Mouse (Mus musculus) neural tube, embryonic 14.5 days (tissue): ENCODE measurements at regions not wholly inside any gene's neighbourhood (a gene's known extent, or its start where the extent isn't known, plus 50 kb on each side); places are given as distances from the start of the nearest gene placed in this dataset.

Experiments used
- ATAC-seq: fragments of 200-750 bp; cut with Nextera tagmentation; 2 replicates; pipeline ENCODE4 v1.8.0; 2017; ENCODE audit warnings: low read depth, mild to moderate bottlenecking, moderate TSS enrichment, moderate library complexity
- H3K27ac ChIP-seq: fragments of 300-500 bp; sonication (generic); 2 replicates; pipeline ENCODE4 v1.5.1; 2014; ENCODE audit warnings: low read depth, mild to moderate bottlenecking, control low read depth, low read length, moderate library complexity, mixed read lengths
- H3K27me3 ChIP-seq: fragments of 300-500 bp; sonication (generic); 2 replicates; pipeline ENCODE4 v1.6.1; 2014; ENCODE audit warnings: low read length; ENCODE audit not compliant: control insufficient read depth, insufficient read depth
- H3K36me3 ChIP-seq: fragments of 300-500 bp; sonication (generic); 2 replicates; pipeline ENCODE4 v1.6.1; 2014; ENCODE audit warnings: low read length, mixed read lengths; ENCODE audit not compliant: control insufficient read depth, insufficient read depth
- H3K4me1 ChIP-seq: fragments of 300-500 bp; sonication (generic); 2 replicates; pipeline ENCODE4 v1.6.1; 2014; ENCODE audit warnings: low read length; ENCODE audit not compliant: control insufficient read depth, insufficient read depth
- H3K4me2 ChIP-seq: fragments of 300-500 bp; sonication (generic); 2 replicates; pipeline ENCODE4 v1.6.1; 2014; ENCODE audit warnings: mild to moderate bottlenecking, low read depth, low read length, control low read depth
- H3K4me3 ChIP-seq: fragments of 300-500 bp; sonication (generic); 2 replicates; pipeline ENCODE4 v1.5.1; 2014; ENCODE audit warnings: low read depth, low read length, control low read depth, mixed read lengths
- H3K9ac ChIP-seq: fragments of 300-500 bp; sonication (generic); replicated peaks from 2 replicates; pipeline ENCODE4 v1.6.1; 2014; ENCODE audit warnings: low read depth, mild to moderate bottlenecking, control low read depth, low read length, mixed read lengths
- H3K9me3 ChIP-seq: fragments of 300-500 bp; sonication (generic); 2 replicates; pipeline ENCODE4 v1.6.1; 2016; ENCODE audit warnings: low read length; ENCODE audit not compliant: control insufficient read depth
- WGBS: fragments of 180-500 bp; shearing (Covaris S2); extraction: QIAGEN DNeasy Blood & Tissue Kit; methylation state at CpG from one replicate; pipeline ENCODE4 v1.1.7; 2014; 5-methylcytosine and 5-hydroxymethylcytosine counted together

DNA sequence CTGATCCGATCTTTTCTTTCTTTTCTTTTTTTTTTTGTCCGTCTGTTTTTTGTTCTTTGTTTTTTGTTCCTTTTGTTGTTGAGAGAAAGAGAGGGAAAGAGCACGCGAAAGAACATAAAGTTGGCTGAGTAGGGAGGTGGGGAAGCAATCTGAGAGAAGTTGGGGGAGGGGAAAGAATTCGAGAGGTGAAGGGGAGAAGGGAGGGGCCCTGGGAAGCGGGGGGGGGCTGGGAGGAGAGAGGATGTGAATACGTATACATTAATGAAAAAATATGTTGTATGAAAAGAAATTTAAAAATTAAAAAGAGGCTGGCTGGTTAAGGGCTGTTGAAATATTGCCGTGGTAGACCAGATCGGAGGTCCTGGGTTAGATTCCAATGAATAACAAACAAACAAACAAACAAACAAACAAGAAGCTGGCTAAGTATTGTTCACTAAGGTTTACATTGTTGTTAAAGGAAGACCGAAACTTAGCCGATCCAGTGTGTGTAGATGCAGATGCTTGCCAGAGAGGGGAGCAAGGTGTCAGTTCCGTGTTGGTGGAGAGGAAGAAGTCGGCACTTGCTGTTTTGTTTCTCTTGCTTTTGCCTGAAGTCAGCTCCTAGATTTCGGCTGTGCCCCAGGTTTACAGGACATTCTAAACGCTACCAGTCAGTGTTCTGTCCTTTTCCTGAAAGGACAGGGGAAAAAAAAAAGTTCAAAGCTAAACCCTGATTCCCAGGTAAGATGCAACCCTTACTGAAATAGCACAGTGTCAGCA, 129.1 kb upstream of the Tex13c2 start:
- no peak overlapping the region; the same call in 1 of the 2 replicates for H3K9ac ChIP-seq
- H3K27ac ChIP-seq, result peak overlapping the region; percentile 52; the same call in 1 of the 2 replicates
- WGBS, result 23% methylated on average over 15 of the region's 15 CpGs
- ATAC-seq, result peak; percentile 54
- H3K4me1 ChIP-seq, result no peaks in the 10 kb centered on the region
- peak overlapping the region; percentile 16; the same call in 1 of the 2 replicates for H3K4me3 ChIP-seq
- no peaks in the 10 kb centered on the region for H3K9me3 ChIP-seq
- H3K27me3 ChIP-seq, result no peaks in the 10 kb centered on the region
- H3K4me2 ChIP-seq, result peak overlapping the region; percentile 41
- no peaks in the 10 kb centered on the region for H3K36me3 ChIP-seq

DNA sequence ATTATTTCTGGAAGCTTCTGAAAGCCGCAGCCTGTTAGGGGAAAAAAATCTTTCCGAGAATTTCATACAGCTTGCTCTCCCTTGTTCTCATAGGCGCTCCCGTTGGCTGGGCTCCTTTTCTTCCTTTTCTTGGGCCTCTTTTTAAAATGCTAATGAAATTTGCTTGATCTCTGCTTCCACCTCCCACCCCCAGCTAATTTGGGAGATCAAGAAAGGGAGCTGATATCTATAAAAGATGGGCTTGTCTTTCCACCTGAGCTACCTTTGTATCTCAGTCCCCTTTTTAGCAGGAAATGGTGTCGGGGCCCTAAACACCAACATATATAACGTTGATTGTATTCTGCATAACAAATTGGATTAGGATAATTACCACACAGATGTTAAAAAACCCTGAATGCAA, 128.5 kb upstream of the Tex13c2 start:
- peak overlapping the region; percentile 41 for H3K4me2 ChIP-seq
- H3K27me3 ChIP-seq, result no peaks in the 10 kb centered on the region
- H3K4me1 ChIP-seq, result no peaks in the 10 kb centered on the region
- WGBS, result 18% methylated on average over 6 of the region's 6 CpGs
- no peaks in the 10 kb centered on the region for H3K9me3 ChIP-seq
- H3K27ac ChIP-seq, result peak overlapping the region; percentile 52
- no peak overlapping the region; the same call in 1 of the 2 replicates for H3K9ac ChIP-seq
- H3K4me3 ChIP-seq, result no peak overlapping the region
- 0 out of 2 replicates have a peak, but pooled peaks have one; percentile 15 for ATAC-seq
- no peaks in the 10 kb centered on the region for H3K36me3 ChIP-seq

DNA sequence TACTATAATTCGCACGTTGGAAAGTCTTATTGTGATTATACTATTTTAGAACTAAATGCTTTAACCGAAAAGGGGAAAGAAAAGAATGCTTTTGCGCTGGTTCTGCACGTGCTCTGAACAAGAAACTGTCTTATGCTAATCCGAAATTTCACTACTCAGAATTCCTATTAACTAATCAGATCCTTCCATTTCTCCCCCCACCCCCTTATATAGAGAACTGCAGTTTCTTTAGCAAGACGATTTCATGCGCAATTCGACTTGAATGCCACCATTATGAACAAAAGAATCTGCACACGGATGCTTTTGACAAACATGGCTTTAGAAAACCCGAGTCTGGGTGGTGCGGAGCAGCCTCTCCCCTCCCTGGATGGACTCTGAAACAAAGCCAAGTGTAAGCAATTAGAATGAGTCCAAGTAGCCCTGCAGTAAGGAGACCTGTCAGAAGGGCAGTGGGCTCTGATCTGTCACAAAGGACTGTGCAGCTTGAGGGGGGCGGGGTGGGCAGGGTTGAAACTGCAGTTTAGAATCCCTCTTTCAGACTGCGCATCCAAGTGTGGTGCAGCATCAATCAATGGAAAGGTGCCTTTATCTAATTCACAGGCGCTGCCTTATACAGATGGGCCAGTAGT, 128.0 kb upstream of the Tex13c2 start:
- Histone ChIP-seq H3K27me3 (no peaks in the 10 kb centered on the region), H3K4me3 (no peak overlapping the region), H3K36me3 (no peaks in the 10 kb centered on the region), H3K27ac (peak overlapping the region; percentile 60), H3K4me1 (no peaks in the 10 kb centered on the region), H3K4me2 (peak overlapping the region; percentile 41; the same call in 1 of the 2 replicates), H3K9me3 (no peaks in the 10 kb centered on the region), H3K9ac (no peak overlapping the region)
- 17% methylated on average over 15 of the region's 15 CpGs for WGBS
- ATAC-seq, result peak; percentile 90

DNA sequence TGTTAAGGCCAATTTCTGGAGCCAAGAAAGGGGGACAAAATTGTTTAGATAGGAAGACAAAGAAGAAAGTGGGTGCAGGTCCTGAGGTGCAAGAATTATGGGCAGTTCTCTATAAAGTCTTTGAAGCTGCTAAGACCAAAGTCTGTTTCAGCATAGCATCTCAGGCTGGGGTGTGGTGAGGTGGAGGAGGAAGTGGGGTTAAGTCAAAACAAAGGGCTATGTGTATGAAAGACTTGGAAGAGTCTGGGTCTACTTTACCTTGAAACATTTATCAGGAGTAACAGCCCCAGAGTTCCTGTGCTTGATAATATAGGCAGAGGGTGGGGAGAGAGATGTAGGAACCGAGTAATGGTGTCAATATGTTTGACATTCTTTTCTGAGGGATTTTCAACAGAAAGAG, 125.4 kb upstream of the Tex13c2 start:
- H3K4me1 ChIP-seq, result no peaks in the 10 kb centered on the region
- no peak for ATAC-seq
- no peak overlapping the region for H3K4me3 ChIP-seq
- H3K9me3 ChIP-seq, result no peaks in the 10 kb centered on the region
- no peaks in the 10 kb centered on the region for H3K27me3 ChIP-seq
- H3K27ac ChIP-seq, result no peak overlapping the region
- no peak overlapping the region for H3K4me2 ChIP-seq
- H3K36me3 ChIP-seq, result no peaks in the 10 kb centered on the region
- 88% methylated on average over 1 of the region's 1 CpGs for WGBS
- H3K9ac ChIP-seq, result no peak overlapping the region

DNA sequence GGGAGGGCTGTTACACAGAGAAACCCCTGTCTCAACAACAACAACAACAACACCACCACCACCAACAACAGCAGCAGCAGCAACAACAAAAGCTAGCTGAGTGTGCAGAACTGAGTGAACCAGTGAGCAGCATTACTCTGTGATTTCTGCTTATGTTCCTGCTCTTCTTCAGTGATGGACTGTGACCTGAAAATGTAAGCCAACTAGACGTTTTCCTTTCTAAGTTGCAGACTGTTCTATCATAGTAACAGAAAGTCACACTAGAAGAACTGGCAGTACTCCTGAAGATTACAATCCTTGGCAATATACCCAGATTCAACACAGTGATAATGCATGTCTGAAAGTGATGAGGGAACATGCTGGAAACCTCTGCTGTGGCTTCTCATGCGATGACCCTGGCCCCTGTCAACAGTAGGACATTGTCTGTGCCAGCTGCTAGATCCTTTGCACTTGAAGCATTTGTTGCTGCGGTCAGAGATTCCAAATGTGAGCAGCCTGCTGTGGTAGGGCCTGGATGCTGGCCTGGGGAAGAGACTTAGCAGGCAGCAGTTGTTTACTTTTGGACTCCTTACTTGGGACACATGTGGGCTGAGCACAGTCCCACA, 115.6 kb upstream of the Tex13c2 start:
- ATAC-seq, result no peak
- Histone ChIP-seq H3K4me1 (no peaks in the 10 kb centered on the region), H3K4me3 (no peak overlapping the region), H3K9me3 (no peaks in the 10 kb centered on the region), H3K27ac (no peak overlapping the region), H3K9ac (no peak overlapping the region), H3K27me3 (no peaks in the 10 kb centered on the region), H3K4me2 (no peak overlapping the region), H3K36me3 (no peaks in the 10 kb centered on the region)
- WGBS, result 70% methylated on average over 3 of the region's 3 CpGs

DNA sequence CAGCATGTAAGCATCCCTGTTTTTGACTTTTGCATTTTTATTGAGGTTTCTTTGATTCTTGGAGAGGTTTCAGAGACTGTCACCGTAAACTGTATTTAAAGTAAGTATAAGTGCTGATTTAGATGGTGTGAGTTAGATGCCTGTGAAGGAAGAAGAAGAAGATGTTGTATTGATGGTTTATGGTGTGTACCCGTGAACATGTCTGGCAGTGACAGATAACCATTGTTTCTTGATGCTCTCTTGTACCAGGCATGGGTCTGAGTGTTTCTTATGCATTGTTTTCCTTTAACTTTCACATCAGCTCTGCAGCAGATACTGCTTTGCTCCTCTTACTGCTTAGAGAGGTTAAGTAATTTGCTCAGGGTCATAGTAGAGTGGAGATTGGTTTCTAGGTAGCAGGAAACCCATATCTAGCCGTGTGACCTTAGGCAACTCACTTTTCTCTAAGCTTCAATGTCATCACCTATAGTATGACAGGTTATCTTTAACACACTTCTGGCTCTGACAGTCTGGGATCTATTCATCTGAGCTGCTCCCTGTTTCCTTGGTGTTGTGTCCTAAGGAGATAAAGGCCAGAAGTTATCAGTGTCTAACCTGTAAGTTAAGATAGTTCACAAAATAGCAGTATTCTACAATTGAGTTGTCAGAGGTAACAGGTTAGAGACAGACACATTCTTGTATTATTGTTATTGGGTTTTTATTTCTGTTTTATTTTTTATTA, 95.5 kb upstream of the Tex13c2 start:
- ATAC-seq, result no peak
- Histone ChIP-seq H3K4me2 (no peak overlapping the region), H3K27me3 (no peaks in the 10 kb centered on the region), H3K27ac (no peak overlapping the region), H3K4me3 (no peak overlapping the region), H3K36me3 (no peaks in the 10 kb centered on the region), H3K9me3 (no peaks in the 10 kb centered on the region), H3K9ac (no peak overlapping the region), H3K4me1 (no peaks in the 10 kb centered on the region)
- WGBS, result 79% methylated on average over 3 of the region's 3 CpGs

DNA sequence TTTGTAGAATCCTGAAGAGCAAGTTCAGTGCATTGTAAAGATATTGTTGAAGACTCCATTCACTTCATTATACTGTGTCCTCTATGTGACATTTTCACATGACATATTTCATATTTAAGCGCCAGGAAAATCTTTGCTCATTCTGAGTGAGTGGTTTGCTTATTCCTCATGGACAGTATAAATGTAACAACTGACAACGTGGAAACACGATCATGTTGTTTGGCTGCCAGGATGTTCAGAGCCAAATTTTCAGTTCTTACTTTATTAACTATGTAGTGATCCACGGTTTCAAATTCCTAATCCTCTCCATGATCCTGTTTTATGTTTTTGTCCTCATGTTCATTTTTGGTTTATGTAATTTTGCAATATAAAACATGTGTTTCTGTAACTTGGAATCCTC, 93.0 kb upstream of the Tex13c2 start:
- no peaks in the 10 kb centered on the region for H3K27me3 ChIP-seq
- H3K4me1 ChIP-seq, result no peaks in the 10 kb centered on the region
- no peak overlapping the region for H3K4me3 ChIP-seq
- no peak overlapping the region for H3K27ac ChIP-seq
- H3K36me3 ChIP-seq, result no peaks in the 10 kb centered on the region
- H3K9ac ChIP-seq, result no peak overlapping the region
- WGBS, result 88% methylated on average over 4 of the region's 4 CpGs
- no peak for ATAC-seq
- H3K9me3 ChIP-seq, result no peaks in the 10 kb centered on the region
- H3K4me2 ChIP-seq, result no peak overlapping the region

DNA sequence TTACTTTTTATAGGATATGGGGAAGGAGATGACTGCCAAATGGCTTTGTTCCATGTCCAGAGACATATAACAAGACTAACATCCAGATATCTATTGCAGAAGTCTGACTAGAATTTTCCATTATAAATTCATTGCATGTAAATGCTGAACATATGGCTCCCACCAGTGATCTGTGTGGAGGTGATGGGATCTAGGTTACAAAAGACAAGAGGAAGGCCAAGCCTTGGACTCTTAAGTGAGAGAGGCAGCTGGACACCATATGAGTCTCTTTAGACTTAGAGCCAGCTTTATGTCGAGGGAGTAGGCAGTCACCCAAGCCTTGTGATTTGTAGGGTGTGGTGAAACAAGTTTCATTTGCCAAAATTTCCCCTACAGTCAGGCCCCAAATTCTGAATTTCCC, 90.7 kb upstream of the Tex13c2 start:
- no peak for ATAC-seq
- 58% methylated on average over 1 of the region's 1 CpGs for WGBS

More for the DNA sequence above, 90.7 kb upstream of the Tex13c2 start:
- no peaks in the 10 kb centered on the region for H3K27me3 ChIP-seq
- no peaks in the 10 kb centered on the region for H3K4me1 ChIP-seq
- H3K9ac ChIP-seq, result no peak overlapping the region
- no peak overlapping the region for H3K27ac ChIP-seq
- no peak overlapping the region for H3K4me2 ChIP-seq
- no peak overlapping the region for H3K4me3 ChIP-seq
- H3K9me3 ChIP-seq, result no peaks in the 10 kb centered on the region
- no peaks in the 10 kb centered on the region for H3K36me3 ChIP-seq
